Mouse (Mus musculus): ENCODE measurements around the gene Pabpn1.

GRCm38 (mm10) chr14:54903641-54904040, 11.3 kb downstream of the Pabpn1 start:
- TF ChIP-seq CTCF (IDR thresholded peaks at IDR 0.05; ENCODE audit: low read depth, low read length) (no peak), GATA1 (IDR thresholded peaks at IDR 0.05; ENCODE audit: borderline replicate concordance, low read length) (no peak), TAL1 (conservative IDR thresholded peaks at IDR 0.05; ENCODE audit: low read depth, low read length) (no peak), POLR2AphosphoS5 (IDR thresholded peaks at IDR 0.05; ENCODE audit: insufficient replicate concordance, low read depth, low read length) (no peak)
